Mouse (Mus musculus): ENCODE results near the gene Cdkn2aipnl.

The Cdkn2aipnl gene

GRCm38 (mm10) chr11:51967443-51968401, at the start of gene Cdkn2aipnl:
Gene Cdkn2aipnl (plus strand): TSS chr11:51967661.
- ChIA-PET POLR2A (interaction anchor here (0.5 to 4.0 kb wide), 70 partner anchors 9 to 429 kb away, joined by 3 to 23 read pairs (median 4); partner anchors contain the start of genes 9530068E07Rik (in 2 of the 4), 0610009B22Rik (in 1 of the 4), Hnrnpab (in 1 of the 4) and Jade2 (in 1 of the 4)), CTCF (interaction anchor here (0.5 to 4.6 kb wide), 59 partner anchors 9 to 959 kb away, joined by 3 to 37 read pairs (median 4); partner anchors contain the start of genes 0610009B22Rik (in 1 of the 4), Sar1b (in 1 of the 4) and Sec24a (in 1 of the 4))

- CTCF ChIA-PET, result no interaction called here
- POLR2A ChIA-PET, result interaction anchor here in 2 of 4 experiments (0.6 to 0.8 kb wide), 3 partner anchors 98 to 314 kb away, joined by 3 to 4 read pairs (median 3); no protein-coding TSS in a partner anchor
These were observed 49.5 kb upstream of the Cdkn2aipnl start for GRCm38 (mm10) chr11:51917951-51918350.

GRCm38 (mm10) chr11:51918576-51918975, 48.9 kb upstream of the Cdkn2aipnl start:
- POLR2A ChIA-PET, result interaction anchor here in 1 of 4 experiments (0.6 to 0.8 kb wide), 3 partner anchors 99 to 1516 kb away, joined by 3 to 4 read pairs (median 3); no protein-coding TSS in a partner anchor
- CTCF ChIA-PET, result no interaction called here

DNA sequence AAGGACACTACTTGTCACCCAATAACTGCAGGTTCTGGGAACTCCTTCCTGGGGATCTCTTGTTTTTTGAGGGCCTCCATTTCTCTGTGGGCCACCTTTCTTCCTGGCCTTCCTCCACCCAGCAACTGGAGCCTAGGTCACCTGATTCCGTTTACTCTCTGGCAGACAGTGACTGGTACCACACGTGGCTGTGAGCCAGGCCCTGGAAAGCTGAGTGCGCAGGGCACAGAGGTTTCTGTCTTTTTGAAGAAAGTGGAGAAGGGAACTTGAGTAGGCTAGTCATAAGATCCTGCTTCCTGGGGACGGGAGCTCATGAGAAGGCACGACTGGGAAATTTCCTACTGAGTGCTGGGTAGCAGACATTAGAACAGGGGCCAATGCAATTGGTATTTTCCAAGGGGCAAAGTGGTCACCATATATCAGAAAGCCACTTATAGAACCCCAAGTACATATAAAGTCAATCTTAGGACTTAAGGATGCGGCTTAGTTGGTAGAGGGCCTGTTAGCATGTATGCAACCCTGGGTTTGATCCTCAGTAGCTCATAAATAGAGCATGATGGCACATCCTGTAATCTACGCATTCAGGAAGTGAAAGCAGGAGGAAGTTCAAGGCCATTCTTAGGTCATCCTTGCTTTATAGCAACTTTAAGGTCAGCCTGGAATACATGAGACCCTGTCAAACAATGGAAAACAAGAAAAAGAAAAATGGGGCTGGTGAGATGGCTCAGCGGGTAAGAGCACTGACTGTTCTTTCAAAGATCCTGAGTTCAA, 45.9 kb upstream of the Cdkn2aipnl start:
- POLR2A ChIA-PET, result interaction anchor here in 1 of 4 experiments (1.1 to 1.2 kb wide), 3 partner anchors 11 to 113 kb away, joined by 3 read pairs; no protein-coding TSS in a partner anchor
- CTCF ChIA-PET, result interaction anchor here in 1 of 4 experiments (1.5 kb wide), 1 partner anchor 101 kb away, joined by 4 read pairs; no protein-coding TSS in a partner anchor

DNA sequence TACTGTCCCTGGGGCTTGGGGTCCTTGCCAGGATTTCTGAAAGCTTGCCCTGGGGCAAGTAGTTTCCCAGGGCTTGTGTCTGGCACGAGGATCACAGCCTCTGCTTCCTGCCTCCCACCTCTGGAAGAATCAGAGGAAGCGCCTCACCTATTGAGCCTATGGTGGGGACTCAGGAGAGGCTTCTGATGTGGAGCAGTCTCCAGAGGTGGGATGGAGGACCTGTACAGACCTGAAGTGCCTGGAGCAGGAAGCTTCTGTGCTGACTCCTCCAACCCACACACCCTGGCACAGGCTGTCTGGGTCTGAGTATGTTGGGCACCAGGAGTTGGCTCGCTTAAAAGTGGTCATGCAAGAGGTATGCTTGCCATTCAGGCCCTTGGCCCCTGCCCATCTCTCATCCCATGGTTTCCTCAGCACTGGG, 45.0 kb upstream of the Cdkn2aipnl start:
- ChIA-PET POLR2A (interaction anchor here in 2 of 4 experiments (0.6 to 1.2 kb wide), 4 partner anchors 40 to 219 kb away, joined by 3 read pairs; no protein-coding TSS in a partner anchor), CTCF (interaction anchor here in 3 of 4 experiments (0.5 to 0.7 kb wide), 4 partner anchors 23 to 451 kb away, joined by 3 to 9 read pairs (median 4); no protein-coding TSS in a partner anchor)

DNA sequence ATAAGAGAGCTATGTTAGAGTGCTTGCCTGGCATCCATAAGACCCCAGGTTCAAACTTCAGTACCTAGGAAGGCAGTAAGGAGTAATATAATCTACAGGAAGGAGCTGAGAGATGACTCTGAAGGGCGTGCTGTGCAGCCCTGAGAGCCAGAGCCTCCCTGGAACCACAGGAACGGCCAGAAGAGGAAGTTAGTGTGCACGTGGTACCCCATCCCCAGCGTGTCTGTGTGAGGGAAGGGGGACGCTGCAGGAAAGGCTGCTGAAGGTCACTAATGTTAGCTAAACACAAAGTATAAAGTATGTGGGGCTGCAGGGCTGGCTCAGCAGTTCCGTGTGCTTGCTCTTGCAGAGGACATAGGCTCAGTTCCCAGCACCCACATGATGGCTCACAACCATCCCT, 41.9 kb upstream of the Cdkn2aipnl start:
- ChIA-PET CTCF (no interaction called here), POLR2A (interaction anchor here in 2 of 4 experiments (0.6 to 1.4 kb wide), 2 partner anchors 9 to 70 kb away, joined by 3 to 4 read pairs; no protein-coding TSS in a partner anchor)

GRCm38 (mm10) chr11:51926385-51926784, 41.1 kb upstream of the Cdkn2aipnl start:
- ChIA-PET CTCF (interaction anchor here in 1 of 4 experiments (0.6 kb wide), 1 partner anchor 357 kb away, joined by 4 read pairs; no protein-coding TSS in a partner anchor), POLR2A (interaction anchor here in 2 of 4 experiments (0.6 to 1.5 kb wide), 3 partner anchors 10 to 71 kb away, joined by 3 to 4 read pairs (median 3); no protein-coding TSS in a partner anchor)

- CTCF ChIA-PET, result no interaction called here
- POLR2A ChIA-PET, result interaction anchor here in 1 of 4 experiments (1.5 kb wide), 1 partner anchor 69 kb away, joined by 3 read pairs; no protein-coding TSS in a partner anchor
These were observed 40.4 kb upstream of the Cdkn2aipnl start for GRCm38 (mm10) chr11:51927106-51927505.

- POLR2A ChIA-PET, result interaction anchor here in 2 of 4 experiments (0.6 to 1.1 kb wide), 2 partner anchors 15 to 34 kb away, joined by 3 read pairs; no protein-coding TSS in a partner anchor
- CTCF ChIA-PET, result interaction anchor here in 2 of 4 experiments (0.7 to 1.0 kb wide), 2 partner anchors 177 to 198 kb away, joined by 4 to 5 read pairs; no protein-coding TSS in a partner anchor
These were observed 36.3 kb upstream of the Cdkn2aipnl start for GRCm38 (mm10) chr11:51931138-51931537.

DNA sequence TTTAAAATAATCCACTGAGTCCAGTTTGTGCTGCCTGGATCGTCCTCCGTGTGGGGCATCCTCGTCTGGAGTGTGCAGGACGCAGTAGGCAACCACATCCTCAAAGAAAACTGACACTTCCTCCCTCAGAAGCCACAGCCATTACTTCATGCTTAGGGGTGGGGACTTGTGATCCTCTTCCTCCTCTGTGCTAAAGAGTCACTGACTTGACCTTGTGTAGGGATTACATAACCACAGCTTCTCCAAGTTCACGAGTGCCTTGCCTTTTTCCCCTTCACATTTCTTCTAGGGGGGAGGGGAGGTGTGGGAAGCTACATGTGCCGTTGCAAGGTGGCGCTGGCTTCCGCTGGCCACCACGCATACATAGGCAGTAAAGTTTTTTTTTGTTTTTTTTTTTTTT, 35.7 kb upstream of the Cdkn2aipnl start:
- CTCF ChIA-PET, result interaction anchor here in 2 of 4 experiments (0.7 to 0.9 kb wide), 2 partner anchors 114 kb away, joined by 3 to 4 read pairs; no protein-coding TSS in a partner anchor
- POLR2A ChIA-PET, result interaction anchor here in 2 of 4 experiments (0.6 to 0.7 kb wide), 3 partner anchors 55 to 645 kb away, joined by 3 to 5 read pairs (median 3); no protein-coding TSS in a partner anchor

DNA sequence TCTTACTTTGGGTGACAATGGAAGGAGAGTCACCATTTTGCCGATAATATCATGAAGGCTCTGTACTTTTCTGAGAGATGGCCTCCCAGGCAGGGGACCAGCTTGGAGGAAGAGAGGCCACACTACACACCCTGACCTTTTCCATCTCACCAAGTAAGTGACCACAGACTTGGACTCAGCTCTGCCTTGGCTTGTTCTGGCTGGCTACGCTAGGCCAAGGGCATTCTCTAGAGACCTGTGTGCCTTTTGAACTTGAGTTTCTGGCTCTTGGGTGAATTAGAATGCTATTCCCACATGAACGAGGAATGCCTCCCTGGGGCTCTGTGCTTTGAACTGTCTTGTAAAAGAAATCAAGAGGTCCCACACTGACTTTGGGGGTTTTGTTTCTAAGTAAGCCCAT, 33.2 kb upstream of the Cdkn2aipnl start:
- POLR2A ChIA-PET, result interaction anchor here in 1 of 4 experiments (1.5 kb wide), 1 partner anchor 10 kb away, joined by 4 read pairs; no protein-coding TSS in a partner anchor
- CTCF ChIA-PET, result interaction anchor here in 1 of 4 experiments (1.1 kb wide), 1 partner anchor 11 kb away, joined by 3 read pairs; no protein-coding TSS in a partner anchor

DNA sequence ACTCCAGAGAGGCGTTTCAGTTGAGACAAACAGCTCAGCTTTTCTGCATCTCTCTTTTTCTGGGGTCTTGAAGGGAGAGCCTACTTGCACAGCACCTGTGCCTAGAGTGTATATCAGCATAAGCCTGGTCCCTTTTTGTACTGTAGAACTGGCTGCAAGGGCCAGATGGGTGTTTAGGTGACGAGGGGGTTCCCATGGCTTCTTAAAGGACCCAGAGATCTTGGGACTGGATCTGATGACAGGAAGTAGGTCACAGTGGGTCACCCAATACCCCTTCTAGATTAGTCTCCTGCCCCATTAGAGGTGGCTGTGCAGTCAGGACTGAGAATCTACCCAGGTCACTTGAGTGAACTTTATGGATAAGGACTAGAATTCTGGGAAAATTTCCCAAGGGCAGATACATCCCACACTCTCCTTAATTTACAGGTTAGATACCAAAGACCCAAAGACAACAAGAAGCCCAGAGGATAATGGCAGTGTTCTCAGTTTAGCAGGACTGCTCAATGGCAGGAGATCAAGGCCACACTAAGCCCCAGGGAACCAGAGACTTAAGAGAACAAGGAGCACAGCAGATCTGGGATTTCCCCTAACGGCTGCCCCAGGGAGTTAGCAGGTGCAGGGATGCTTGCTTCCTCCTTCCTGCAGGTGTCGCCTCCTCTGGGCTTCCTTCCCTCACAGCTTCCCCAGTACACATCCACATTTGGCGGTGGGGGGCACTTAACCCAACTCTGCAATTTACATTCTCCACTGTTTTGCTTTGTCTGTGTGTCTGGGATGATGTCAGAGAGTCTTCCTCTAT, 31.6 kb upstream of the Cdkn2aipnl start:
- CTCF ChIA-PET, result interaction anchor here (0.6 to 1.6 kb wide), 7 partner anchors 31 to 449 kb away, joined by 3 to 5 read pairs (median 3); no protein-coding TSS in a partner anchor

GRCm38 (mm10) chr11:51937361-51937781, 30.1 kb upstream of the Cdkn2aipnl start:
- ChIA-PET CTCF (interaction anchor here in 1 of 4 experiments (1.4 to 1.6 kb wide), 2 partner anchors 30 to 120 kb away, joined by 3 to 4 read pairs; no protein-coding TSS in a partner anchor), POLR2A (interaction anchor here in 2 of 4 experiments (0.6 to 1.4 kb wide), 4 partner anchors 9 to 301 kb away, joined by 3 to 4 read pairs (median 3); no protein-coding TSS in a partner anchor)

More for the DNA sequence above, 31.6 kb upstream of the Cdkn2aipnl start:
- POLR2A ChIA-PET, result interaction anchor here in 2 of 4 experiments (0.7 to 0.9 kb wide), 3 partner anchors 9 to 130 kb away, joined by 3 read pairs; no protein-coding TSS in a partner anchor

- ChIA-PET POLR2A (interaction anchor here in 2 of 4 experiments (0.5 to 1.2 kb wide), 3 partner anchors 29 to 83 kb away, joined by 4 read pairs; partner anchors contain the start of gene Cdkn2aipnl (in 1 of the 2)), CTCF (interaction anchor here in 1 of 4 experiments (1.2 kb wide), 1 partner anchor 23 kb away, joined by 3 read pairs; no protein-coding TSS in a partner anchor)
These were observed 28.5 kb upstream of the Cdkn2aipnl start for GRCm38 (mm10) chr11:51938817-51939589.

- ChIA-PET CTCF (interaction anchor here in 1 of 4 experiments (1.2 kb wide), 1 partner anchor 22 kb away, joined by 3 read pairs; no protein-coding TSS in a partner anchor), POLR2A (interaction anchor here in 2 of 4 experiments (0.5 to 1.2 kb wide), 3 partner anchors 28 to 84 kb away, joined by 4 read pairs; partner anchors contain the start of gene Cdkn2aipnl (in 1 of the 2))
These were observed 27.9 kb upstream of the Cdkn2aipnl start for GRCm38 (mm10) chr11:51939590-51939955.

Measured in embryonic stem cell, embryonic (primary cell).